Mouse (Mus musculus): ENCODE results near the gene H2-T24. TPM values are rescaled to one million over a fixed set of nuclear protein-coding genes. Genes with fewer than 3 reads are reported as not detected.

The H2-T24 gene
- polyA plus RNA-seq, 1 experiment from 2014 or later, result 1.1 TPM

GRCm38 (mm10) chr17:36028879-36029619 lies 8.7 kb upstream of the H2-T24 start:
- Histone ChIP-seq H3K27ac (replicated peaks) (no peak overlapping the region), H3K27me3 (ENCODE audit: control insufficient read depth, insufficient read depth, low read length) (no peaks in the 10 kb centered on the region), H3K4me1 (replicated peaks; ENCODE audit: control insufficient read depth, insufficient read depth) (no peaks in the 10 kb centered on the region), H3K9ac (ENCODE audit: low read length) (no peak overlapping the region), H3K4me3 (ENCODE audit: low read depth, low read length) (no peak overlapping the region), H3K36me3 (ENCODE audit: control insufficient read depth, insufficient read depth, low read length) (no peaks in the 10 kb centered on the region), H3K4me2 (replicated peaks; ENCODE audit: low read depth) (no peak overlapping the region), H3K9me3 (ENCODE audit: control insufficient read depth, low read length) (no peaks in the 10 kb centered on the region)
- WGBS, result 88% methylated on average over 7 of the region's 7 CpGs
- TF ChIP-seq EP300 (optimal IDR thresholded peaks at IDR 0.05), result no peak
- TF ChIP-seq CTCF (IDR thresholded peaks at IDR 0.05; ENCODE audit: low read depth), result no peak
- DNase-seq (ENCODE audit: low spot score) (no peak), ATAC-seq (ENCODE audit: low FRiP score, low TSS enrichment) (no peak)

GRCm38 (mm10) chr17:36027663-36028062 lies 7.3 kb upstream of the H2-T24 start:
- H3K9me3 ChIP-seq (ENCODE audit: control insufficient read depth, low read length), result no peaks in the 10 kb centered on the region
- ATAC-seq (ENCODE audit: low FRiP score, low TSS enrichment), result no peak
- H3K9ac ChIP-seq (ENCODE audit: low read length), result no peak overlapping the region
- no peak for TF ChIP-seq EP300 (optimal IDR thresholded peaks at IDR 0.05)
- TF ChIP-seq CTCF (IDR thresholded peaks at IDR 0.05; ENCODE audit: low read depth), result no peak
- no peaks in the 10 kb centered on the region for H3K27me3 ChIP-seq (ENCODE audit: control insufficient read depth, insufficient read depth, low read length)
- no peak overlapping the region for H3K4me3 ChIP-seq (ENCODE audit: low read depth, low read length)
- WGBS, result 76% methylated on average over 4 of the region's 4 CpGs
- H3K27ac ChIP-seq (replicated peaks), result no peak overlapping the region
- no peaks in the 10 kb centered on the region for H3K4me1 ChIP-seq (replicated peaks; ENCODE audit: control insufficient read depth, insufficient read depth)
- no peak overlapping the region for H3K4me2 ChIP-seq (replicated peaks; ENCODE audit: low read depth)
- DNase-seq (ENCODE audit: low spot score), result no peak
- no peaks in the 10 kb centered on the region for H3K36me3 ChIP-seq (ENCODE audit: control insufficient read depth, insufficient read depth, low read length)

- TF ChIP-seq CTCF (IDR thresholded peaks at IDR 0.05; ENCODE audit: low read depth) (no peak), EP300 (optimal IDR thresholded peaks at IDR 0.05) (no peak)
- Histone ChIP-seq H3K4me1 (replicated peaks; ENCODE audit: control insufficient read depth, insufficient read depth) (no peaks in the 10 kb centered on the region), H3K4me3 (ENCODE audit: low read depth, low read length) (no peak overlapping the region), H3K9me3 (ENCODE audit: control insufficient read depth, low read length) (no peaks in the 10 kb centered on the region), H3K27ac (replicated peaks) (no peak overlapping the region), H3K36me3 (ENCODE audit: control insufficient read depth, insufficient read depth, low read length) (no peaks in the 10 kb centered on the region), H3K9ac (ENCODE audit: low read length) (no peak overlapping the region), H3K27me3 (ENCODE audit: control insufficient read depth, insufficient read depth, low read length) (no peaks in the 10 kb centered on the region), H3K4me2 (replicated peaks; ENCODE audit: low read depth) (no peak overlapping the region)
- WGBS, result 56% methylated on average over 4 of the region's 4 CpGs
- no peak for ATAC-seq (ENCODE audit: low FRiP score, low TSS enrichment)
- DNase-seq (ENCODE audit: low spot score), result no peak
These were observed 5.5 kb upstream of the H2-T24 start for GRCm38 (mm10) chr17:36025901-36026300.

GRCm38 (mm10) chr17:36025197-36025596 lies 4.8 kb upstream of the H2-T24 start:
- Histone ChIP-seq H3K4me3 (ENCODE audit: low read depth, low read length) (no peak overlapping the region), H3K4me2 (replicated peaks; ENCODE audit: low read depth) (no peak overlapping the region), H3K9ac (ENCODE audit: low read length) (no peak overlapping the region), H3K27me3 (ENCODE audit: control insufficient read depth, insufficient read depth, low read length) (no peaks in the 10 kb centered on the region), H3K4me1 (replicated peaks; ENCODE audit: control insufficient read depth, insufficient read depth) (no peaks in the 10 kb centered on the region), H3K9me3 (ENCODE audit: control insufficient read depth, low read length) (no peaks in the 10 kb centered on the region), H3K36me3 (ENCODE audit: control insufficient read depth, insufficient read depth, low read length) (no peaks in the 10 kb centered on the region), H3K27ac (replicated peaks) (0 out of 2 replicates have a peak overlapping the region, but pooled peaks have one; percentile 4)
- TF ChIP-seq CTCF (IDR thresholded peaks at IDR 0.05; ENCODE audit: low read depth), result no peak
- no peak for TF ChIP-seq EP300 (optimal IDR thresholded peaks at IDR 0.05)
- DNase-seq (ENCODE audit: low spot score) (no peak), ATAC-seq (ENCODE audit: low FRiP score, low TSS enrichment) (no peak)
- WGBS, result 78% methylated on average over 5 of the region's 5 CpGs

- Histone ChIP-seq H3K27me3 (ENCODE audit: control insufficient read depth, insufficient read depth, low read length) (no peaks in the 10 kb centered on the region), H3K27ac (replicated peaks) (peak overlapping the region; percentile 83), H3K36me3 (ENCODE audit: control insufficient read depth, insufficient read depth, low read length) (no peaks in the 10 kb centered on the region), H3K9ac (ENCODE audit: low read length) (no peak overlapping the region), H3K4me3 (ENCODE audit: low read depth, low read length) (no peak overlapping the region), H3K4me1 (replicated peaks; ENCODE audit: control insufficient read depth, insufficient read depth) (no peaks in the 10 kb centered on the region), H3K9me3 (ENCODE audit: control insufficient read depth, low read length) (no peaks in the 10 kb centered on the region), H3K4me2 (replicated peaks; ENCODE audit: low read depth) (peak overlapping the region; percentile 11; the same call in 1 of the 2 replicates)
- WGBS, result 42% methylated on average over 9 of the region's 9 CpGs
- ATAC-seq (ENCODE audit: low FRiP score, low TSS enrichment) (peak; percentile 73), DNase-seq (ENCODE audit: low spot score) (peak; percentile 27)
- TF ChIP-seq EP300 (optimal IDR thresholded peaks at IDR 0.05) (no peak), CTCF (IDR thresholded peaks at IDR 0.05; ENCODE audit: low read depth) (no peak)
These were observed 3.6 kb upstream of the H2-T24 start for GRCm38 (mm10) chr17:36023710-36024654.

Measured in stomach, postnatal 0 days (tissue).